Mouse (Mus musculus): ENCODE results near the gene Muc1. TPM values are rescaled to one million over a fixed set of nuclear protein-coding genes. Genes with fewer than 3 reads are reported as not detected.

The Muc1 gene
- polyA plus RNA-seq, 1 experiment from 2014 or later, result 10.3 TPM

GRCm38 (mm10) chr3:89244158-89244981, 15.5 kb downstream of the Muc1 start:
- TF ChIP-seq CTCF (IDR thresholded peaks at IDR 0.05), result no peak
- no peak for DNase-seq (ENCODE audit: low read depth, low spot score)
- CTCF ChIA-PET, result interaction anchor here (0.7 to 5.3 kb wide), 17 partner anchors 10 to 157 kb away, joined by 3 to 51 read pairs (median 9); partner anchors contain the start of genes Dpm3, Efna1, Gba and Slc50a1
- in situ Hi-C loops (cut with MboI; ENCODE audit: low pct_unique_long_range_greater_than_20kb), result no loop called here
- peak; percentile 24 for ATAC-seq
- POLR2A ChIA-PET, result interaction anchor here (0.5 to 5.8 kb wide), 9 partner anchors 9 to 59 kb away, joined by 3 to 39 read pairs (median 5); partner anchors contain the start of genes Efna1, Muc1 and Slc50a1
- no peaks in the 10 kb centered on the region for H3K27me3 ChIP-seq

- ChIA-PET POLR2A (interaction anchor here (0.5 to 5.8 kb wide), 15 partner anchors 12 to 241 kb away, joined by 3 to 39 read pairs (median 4); partner anchors contain the start of genes Efna1, Muc1 and Slc50a1), CTCF (interaction anchor here (0.7 to 5.3 kb wide), 25 partner anchors 8 to 157 kb away, joined by 3 to 51 read pairs (median 6); partner anchors contain the start of genes Dpm3, Efna1, Gba and Slc50a1)
- DNase-seq (ENCODE audit: low read depth, low spot score) (no peak), ATAC-seq (peak; percentile 4)
- in situ Hi-C loops (cut with MboI; ENCODE audit: low pct_unique_long_range_greater_than_20kb), result loop anchor here (5.0 kb wide), 2 partner anchors 37 to 62 kb away; partner anchors contain the start of gene Efna1
- no peaks in the 10 kb centered on the region for H3K27me3 ChIP-seq
- TF ChIP-seq CTCF (IDR thresholded peaks at IDR 0.05), result no peak
These were observed 16.3 kb downstream of the Muc1 start for GRCm38 (mm10) chr3:89244982-89245687.

- in situ Hi-C loops (cut with MboI; ENCODE audit: low pct_unique_long_range_greater_than_20kb), result loop anchor here (5.0 kb wide), 2 partner anchors 37 to 62 kb away; partner anchors contain the start of gene Efna1
- DNase-seq (ENCODE audit: low read depth, low spot score) (no peak), ATAC-seq (peak; percentile 11)
- ChIA-PET POLR2A (interaction anchor here (0.6 to 5.8 kb wide), 17 partner anchors 11 to 242 kb away, joined by 3 to 39 read pairs (median 4); partner anchors contain the start of genes Efna1, Muc1 and Slc50a1), CTCF (interaction anchor here (0.7 to 5.3 kb wide), 20 partner anchors 9 to 93 kb away, joined by 3 to 51 read pairs (median 7); partner anchors contain the start of genes Dpm3, Efna1, Gba and Slc50a1)
- H3K27me3 ChIP-seq, result no peaks in the 10 kb centered on the region
- no peak for TF ChIP-seq CTCF (IDR thresholded peaks at IDR 0.05)
These were observed 16.9 kb downstream of the Muc1 start, which contains the start of gene Krtcap2 for GRCm38 (mm10) chr3:89245688-89246171. Gene Krtcap2, plus strand, starts transcription at chr3:89245966.

GRCm38 (mm10) chr3:89246261-89247100, 17.6 kb downstream of the Muc1 start, which contains the start of gene Trim46:
Gene Trim46, minus strand, starts transcription at chr3:89246309.
- no peaks in the 10 kb centered on the region for H3K27me3 ChIP-seq
- ATAC-seq (peak; percentile 58), DNase-seq (ENCODE audit: low read depth, low spot score) (peak; percentile 90)
- TF ChIP-seq CTCF (IDR thresholded peaks at IDR 0.05), result no peak
- ChIA-PET POLR2A (interaction anchor here (0.6 to 5.8 kb wide), 13 partner anchors 11 to 91 kb away, joined by 3 to 39 read pairs (median 4); partner anchors contain the start of genes Efna1 and Slc50a1), CTCF (interaction anchor here (0.6 to 5.3 kb wide), 18 partner anchors 9 to 559 kb away, joined by 3 to 51 read pairs (median 8); partner anchors contain the start of genes Dpm3, Efna1 and Slc50a1)
- in situ Hi-C loops (cut with MboI; ENCODE audit: low pct_unique_long_range_greater_than_20kb), result loop anchor here (5.0 kb wide), 2 partner anchors 36 to 61 kb away; partner anchors contain the start of gene Efna1

GRCm38 (mm10) chr3:89247466-89247865, 18.6 kb downstream of the Muc1 start:
- in situ Hi-C loops (cut with MboI; ENCODE audit: low pct_unique_long_range_greater_than_20kb), result loop anchor here (5.0 kb wide), 2 partner anchors 35 to 60 kb away; partner anchors contain the start of gene Efna1
- DNase-seq (ENCODE audit: low read depth, low spot score) (no peak), ATAC-seq (no peak)
- ChIA-PET CTCF (interaction anchor here (1.3 to 4.6 kb wide), 5 partner anchors 10 to 69 kb away, joined by 3 to 35 read pairs (median 15); partner anchors contain the start of genes Dpm3 and Slc50a1), POLR2A (interaction anchor here (1.8 to 2.0 kb wide), 2 partner anchors 26 to 39 kb away, joined by 4 to 5 read pairs; no protein-coding TSS in a partner anchor)
- no peak for TF ChIP-seq CTCF (IDR thresholded peaks at IDR 0.05)
- H3K27me3 ChIP-seq, result no peaks in the 10 kb centered on the region

- no peak for ATAC-seq
- CTCF ChIA-PET, result interaction anchor here (0.6 to 3.2 kb wide), 7 partner anchors 9 to 58 kb away, joined by 3 to 22 read pairs (median 5); partner anchors contain the start of genes Dpm3 and Slc50a1
- in situ Hi-C loops (cut with MboI; ENCODE audit: low pct_unique_long_range_greater_than_20kb), result no loop called here
- no peaks in the 10 kb centered on the region for H3K27me3 ChIP-seq
- POLR2A ChIA-PET, result interaction anchor here (1.0 kb wide), 1 partner anchor 29 kb away, joined by 3 read pairs; no protein-coding TSS in a partner anchor
- no peak for DNase-seq (ENCODE audit: low read depth, low spot score)
- TF ChIP-seq CTCF (IDR thresholded peaks at IDR 0.05), result no peak
These were observed 21.7 kb downstream of the Muc1 start for GRCm38 (mm10) chr3:89250435-89251040.

- ATAC-seq (no peak), DNase-seq (ENCODE audit: low read depth, low spot score) (no peak)
- no peak for TF ChIP-seq CTCF (IDR thresholded peaks at IDR 0.05)
- no peaks in the 10 kb centered on the region for H3K27me3 ChIP-seq
- ChIA-PET POLR2A (interaction anchor here (1.0 kb wide), 1 partner anchor 28 kb away, joined by 3 read pairs; no protein-coding TSS in a partner anchor), CTCF (interaction anchor here (1.5 to 3.2 kb wide), 3 partner anchors 31 to 57 kb away, joined by 4 to 22 read pairs (median 8); no protein-coding TSS in a partner anchor)
- in situ Hi-C loops (cut with MboI; ENCODE audit: low pct_unique_long_range_greater_than_20kb), result no loop called here
These were observed 22.6 kb downstream of the Muc1 start for GRCm38 (mm10) chr3:89251365-89251895.

- no peak for TF ChIP-seq CTCF (IDR thresholded peaks at IDR 0.05)
- no peak for ATAC-seq
- ChIA-PET POLR2A (no interaction called here), CTCF (interaction anchor here (4.4 to 5.0 kb wide), 2 partner anchors 8 to 27 kb away, joined by 22 to 25 read pairs; partner anchors contain the start of genes Efna1, Krtcap2 and Trim46)
- peaks cover 20% of the 10 kb centered on the region for H3K27me3 ChIP-seq
- DNase-seq (ENCODE audit: low read depth, low spot score), result no peak
- in situ Hi-C loops (cut with MboI; ENCODE audit: low pct_unique_long_range_greater_than_20kb), result no loop called here
These were observed 26.1 kb downstream of the Muc1 start for GRCm38 (mm10) chr3:89254994-89255393.
